Mouse (Mus musculus) induced T-regulatory cell, adult 2 months (primary cell): ENCODE results near the gene Draxin.
A peak's percentile ranks its signal among the peaks of the same experiment; 100 is the strongest.

ENCODE experiments used
- DNase-seq: peaks from one replicate; pipeline ENCODE4 v3.0.0-alpha.2; 2012; ENCODE audit warnings: low read depth

Draxin gene

DNA sequence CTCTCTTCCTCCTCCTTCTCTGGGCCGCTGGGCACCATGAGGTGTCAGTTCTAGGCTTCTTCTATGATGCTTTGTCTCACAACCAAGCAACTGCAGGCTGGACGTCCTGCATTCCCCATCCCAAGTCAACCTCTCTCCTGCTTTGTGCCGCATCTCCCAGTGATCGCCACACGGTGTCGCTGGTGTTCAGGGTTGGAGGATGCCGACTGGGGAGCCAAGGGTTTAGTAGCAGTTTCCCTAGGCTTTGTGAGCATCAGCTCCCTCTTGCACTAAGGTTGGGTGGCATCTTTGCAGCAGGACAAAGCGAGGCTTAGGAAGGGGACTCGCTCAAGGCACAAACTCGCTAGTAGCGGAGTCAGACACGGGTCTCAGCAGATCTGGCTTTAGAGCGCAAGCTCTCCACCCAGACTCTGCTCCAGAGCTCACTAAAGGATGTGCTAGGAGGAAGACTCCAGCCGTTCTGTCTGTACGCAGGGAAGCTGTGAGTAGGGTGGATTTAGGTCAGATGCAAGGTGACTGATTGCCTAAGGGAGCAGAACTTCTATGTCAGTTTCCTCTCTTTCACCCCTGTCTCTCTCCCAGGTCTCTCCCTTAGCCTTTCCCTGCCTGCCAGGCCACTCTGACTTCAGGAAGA is 15.6 kb downstream of the Draxin start:
- peak; percentile 87 for DNase-seq

DNA sequence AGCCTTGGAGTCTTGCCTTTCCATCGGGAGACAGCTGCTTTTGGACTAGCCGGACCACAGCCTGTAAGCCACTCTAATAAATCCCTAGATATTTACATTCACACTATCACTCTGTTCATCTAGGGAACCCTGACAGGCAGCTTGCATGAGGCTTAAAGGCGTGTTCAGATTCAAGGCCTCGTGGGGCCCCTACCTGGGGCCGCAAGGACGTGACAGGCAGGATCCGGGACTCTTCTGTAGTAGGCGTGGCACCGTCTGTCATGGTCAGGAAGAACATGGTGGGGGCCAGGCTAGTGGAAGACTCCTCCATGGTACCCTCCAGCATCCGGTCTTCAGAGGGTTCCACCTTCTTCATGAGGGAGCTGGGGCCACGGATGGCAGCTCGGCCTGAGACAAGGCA is 18.0 kb downstream of the Draxin start:
- DNase-seq: no peak

DNA sequence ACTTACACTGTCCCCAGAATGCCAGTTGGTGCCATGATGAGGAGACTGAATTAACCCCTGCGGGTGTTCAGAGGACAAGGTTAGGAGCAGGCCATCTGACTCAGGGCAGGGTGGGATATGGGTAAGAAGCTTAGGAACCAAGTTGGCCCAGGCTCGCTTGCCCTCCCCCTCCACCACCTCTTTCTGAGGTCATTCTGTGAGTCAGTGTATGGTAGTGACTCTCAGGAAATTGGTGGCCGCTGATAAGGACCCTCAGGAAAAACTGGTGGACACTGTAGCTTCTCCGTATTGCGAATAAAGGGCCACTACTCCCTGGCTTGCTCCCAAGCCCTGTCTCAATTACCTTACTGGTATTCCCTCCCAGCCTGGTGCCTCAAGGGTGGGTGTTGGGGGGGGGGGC is 21.3 kb downstream of the Draxin start:
- DNase-seq: no peak

DNA sequence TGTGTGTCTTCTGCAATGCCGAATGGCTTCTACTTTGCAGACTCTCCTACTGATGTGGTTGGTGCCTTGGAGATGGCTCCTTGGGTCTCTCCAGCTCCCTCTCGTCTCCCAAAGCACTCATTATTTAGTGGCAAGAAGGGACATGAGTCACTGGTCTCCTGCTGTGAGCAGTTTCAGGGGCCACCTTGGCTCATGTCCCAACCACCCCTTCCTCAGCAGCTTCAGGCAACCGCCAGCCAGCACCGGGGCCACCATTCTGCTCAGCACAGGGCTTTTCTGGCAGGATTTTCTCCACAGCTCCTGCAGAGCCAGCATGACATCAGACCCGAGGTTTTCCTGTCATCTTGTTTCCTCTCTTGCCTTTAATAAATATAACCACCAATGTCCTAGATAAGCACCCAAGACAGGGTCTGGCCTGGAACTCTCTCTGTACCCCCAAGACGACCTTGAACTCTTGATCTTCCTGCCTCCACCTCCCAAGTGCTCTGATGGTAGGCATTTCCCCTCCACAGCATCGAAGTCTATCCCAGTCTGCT is 21.9 kb downstream of the Draxin start:
- DNase-seq: no peak

DNA sequence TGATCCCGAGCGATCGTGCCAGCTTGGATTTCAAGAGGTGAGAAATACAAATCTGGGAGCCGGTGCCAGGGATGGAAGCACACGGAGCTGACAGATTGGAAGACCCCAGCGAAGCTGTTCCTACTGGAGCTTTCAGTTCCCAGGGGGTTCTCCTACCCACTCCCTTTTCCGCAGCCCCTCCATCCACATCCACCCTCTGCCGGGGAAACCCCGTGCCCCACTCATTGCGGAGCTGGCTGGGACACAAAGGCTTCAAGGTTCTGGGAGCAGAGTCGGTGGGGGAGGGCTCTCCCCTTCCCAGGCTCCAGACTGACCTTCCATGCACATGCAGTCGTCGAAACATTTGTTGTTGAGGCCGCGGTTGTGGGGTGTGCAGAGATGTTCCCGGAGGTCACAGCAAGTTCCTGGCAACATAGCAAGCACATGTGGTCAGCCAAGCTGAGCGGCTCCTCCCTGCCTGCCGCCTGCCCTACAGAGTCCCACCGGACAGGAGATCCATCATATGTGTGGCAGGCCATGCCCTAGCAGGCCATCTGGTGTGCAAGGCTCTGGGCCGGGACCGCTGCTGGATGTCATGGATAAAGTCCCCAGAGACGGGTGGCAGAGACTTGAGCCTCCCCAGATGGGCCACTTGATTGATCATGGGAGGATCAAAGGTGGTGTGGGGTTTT is 22.7 kb downstream of the Draxin start:
- no peak for DNase-seq

DNA sequence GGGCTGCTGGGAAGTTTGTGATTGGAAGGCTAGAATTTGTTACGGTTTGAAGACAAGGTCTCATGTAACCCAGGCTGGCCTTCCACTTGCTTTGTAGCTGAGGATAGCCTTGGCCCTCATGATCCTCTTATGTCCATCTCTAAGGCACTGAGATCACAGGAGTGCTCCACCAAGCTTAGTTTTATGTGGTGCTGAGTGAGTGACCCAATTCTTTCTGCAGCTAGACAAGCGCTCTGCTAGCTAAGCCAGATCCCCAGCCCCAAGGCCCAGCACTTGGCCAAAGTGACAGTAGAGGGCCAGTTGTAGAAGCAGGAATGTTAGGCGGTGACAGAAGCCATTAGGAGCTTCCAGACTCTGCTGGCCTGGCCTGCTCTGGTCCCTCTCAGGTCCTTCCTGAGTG is 26.4 kb downstream of the Draxin start:
- no peak for DNase-seq

DNA sequence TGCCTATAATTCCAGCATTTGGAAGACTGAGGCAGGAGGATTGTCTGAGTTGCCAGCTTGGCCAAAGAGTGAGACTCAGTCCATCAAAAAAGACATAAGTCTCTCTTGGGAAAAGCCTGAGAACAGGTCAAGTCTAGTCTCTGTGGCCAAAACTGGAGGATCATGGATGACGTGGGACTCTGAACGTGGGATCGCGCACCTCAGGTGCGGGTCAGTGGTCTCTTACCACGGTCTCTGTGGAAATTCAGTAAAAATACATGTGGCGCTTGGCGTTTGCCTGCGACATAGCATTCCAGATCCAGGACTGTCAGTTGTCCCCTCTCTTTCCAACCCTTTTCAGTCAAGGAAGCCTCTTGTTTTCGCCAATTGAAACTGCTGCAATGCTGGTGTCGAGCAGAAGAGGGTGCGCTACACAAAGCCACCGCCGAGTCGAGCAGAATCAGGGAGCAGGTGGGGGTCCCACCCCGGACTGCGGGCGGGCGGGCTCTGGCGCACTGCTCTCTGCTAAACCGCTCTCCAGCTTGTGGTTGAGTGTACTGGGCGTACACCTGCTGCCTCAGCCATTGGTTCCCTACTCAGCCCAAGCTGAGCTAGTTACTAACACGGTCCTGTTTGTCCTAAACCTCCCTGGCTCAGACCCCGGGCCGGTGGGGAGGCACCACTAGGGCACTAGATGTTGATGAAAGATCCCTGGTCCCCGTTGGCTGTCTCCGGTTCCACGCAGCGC is 28.5 kb downstream of the Draxin start:
- peak; percentile 21 for DNase-seq

DNA sequence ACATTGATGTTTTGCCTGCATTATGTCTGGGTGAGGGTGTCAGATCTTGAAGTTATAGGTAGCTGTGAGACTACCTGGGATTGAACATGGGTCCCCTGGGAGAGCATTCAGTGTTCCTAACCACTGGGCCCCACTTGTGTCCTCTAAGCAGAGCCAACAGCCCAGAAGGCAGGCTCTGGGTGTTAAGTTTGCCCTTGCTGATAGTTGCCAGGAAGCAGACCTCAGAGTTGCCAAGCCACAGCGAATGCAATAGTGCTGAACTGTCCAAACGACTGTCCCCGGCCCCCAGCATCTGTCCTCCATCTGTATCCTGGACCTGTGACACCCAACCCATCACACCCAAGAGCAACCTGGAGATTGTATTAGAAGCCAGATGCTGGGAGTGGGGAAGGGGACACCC is 31.8 kb downstream of the Draxin start:
- DNase-seq: no peak

DNA sequence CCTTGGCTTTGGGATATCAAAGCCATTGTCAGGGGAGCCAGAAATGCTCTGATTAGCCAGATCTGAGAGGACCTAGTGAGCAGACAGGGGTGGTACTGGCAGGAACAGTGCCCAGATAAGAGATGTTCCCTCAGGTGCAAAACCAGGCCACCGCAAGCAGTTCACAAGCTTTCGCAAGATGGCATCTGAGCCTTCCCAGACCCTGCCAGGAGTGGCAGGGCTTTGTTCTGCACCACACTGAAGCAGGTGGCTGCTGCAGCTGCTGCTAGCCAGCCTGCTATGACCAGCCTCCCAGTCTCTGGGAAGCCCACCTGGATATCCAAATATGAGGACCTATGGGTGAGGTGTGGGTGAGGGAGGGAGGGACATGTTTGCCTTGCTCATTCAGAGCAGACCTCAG is 32.6 kb downstream of the Draxin start:
- no peak for DNase-seq

DNA sequence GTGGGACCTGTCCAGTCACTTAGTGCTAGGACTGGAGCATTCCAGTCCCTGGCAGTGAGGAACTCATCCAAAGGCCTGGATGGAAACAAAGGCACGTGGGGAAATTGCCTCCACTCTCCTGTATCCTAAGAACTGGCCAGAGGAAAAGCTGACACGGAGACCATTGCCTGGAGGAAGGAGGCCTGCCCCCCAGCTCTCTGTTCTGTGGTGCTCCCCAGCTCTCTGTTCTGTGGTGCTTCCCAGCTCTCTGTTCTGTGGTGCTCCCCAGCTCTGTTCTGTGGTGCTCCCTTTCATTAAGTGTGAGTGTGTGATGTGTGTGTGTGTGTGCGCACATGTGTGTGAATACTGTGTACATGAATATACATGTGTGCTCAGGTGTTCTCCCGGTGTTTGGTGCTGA is 35.4 kb downstream of the Draxin start:
- no peak for DNase-seq

DNA sequence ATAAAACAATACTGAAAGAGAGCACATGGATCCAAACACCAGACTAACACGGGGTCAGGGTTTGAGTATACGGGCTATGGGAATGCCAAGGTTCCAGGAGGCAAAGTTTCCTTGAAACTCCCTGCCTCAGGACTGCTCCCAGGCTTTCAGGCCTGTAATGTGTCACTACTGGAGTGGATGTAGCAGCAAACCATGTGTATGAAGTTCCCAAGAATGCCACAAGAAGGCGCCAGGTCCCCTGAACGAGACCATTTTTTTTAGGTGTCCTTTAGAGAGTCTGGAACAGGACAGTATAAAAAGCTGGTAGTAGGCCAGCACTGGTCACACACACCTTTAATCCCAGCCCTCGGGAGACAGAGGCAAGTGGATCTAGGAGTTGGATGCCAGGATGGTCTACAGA is 36.3 kb downstream of the Draxin start:
- DNase-seq: no peak

DNA sequence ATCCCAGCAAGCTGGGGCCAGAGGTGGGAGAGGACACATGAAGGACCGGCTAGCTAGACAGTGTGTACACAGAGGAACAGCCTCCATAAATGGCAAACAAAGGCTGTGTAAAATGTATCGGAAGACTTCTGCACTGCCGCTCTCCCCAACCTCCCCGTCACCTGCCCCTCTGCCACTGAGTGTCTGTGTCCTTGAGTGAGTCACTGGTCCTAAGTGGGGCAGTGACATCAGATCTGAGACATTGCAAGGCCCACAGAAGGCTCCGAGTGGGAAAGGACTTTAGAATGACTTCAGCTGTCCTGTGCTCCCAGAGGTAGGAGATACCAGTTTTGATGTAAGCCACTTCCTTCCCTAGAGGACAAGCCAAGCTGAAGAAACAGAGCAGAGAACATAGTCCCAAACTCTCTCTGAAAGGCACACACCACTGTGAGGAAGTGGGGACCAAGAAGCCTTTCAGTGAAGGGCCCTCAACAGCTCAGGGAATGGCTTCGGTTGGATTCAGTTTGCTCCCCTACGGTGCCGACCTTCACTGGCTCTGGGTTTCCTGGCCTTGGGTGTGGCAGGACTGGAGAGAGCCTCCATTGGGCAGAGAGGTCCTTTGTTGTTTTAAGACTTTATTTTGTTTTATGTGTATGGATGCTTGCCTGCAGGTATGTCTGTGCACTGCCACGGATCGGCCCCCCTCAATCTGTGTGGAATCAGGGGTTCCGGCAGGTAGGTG is 37.8 kb downstream of the Draxin start:
- no peak for DNase-seq

DNA sequence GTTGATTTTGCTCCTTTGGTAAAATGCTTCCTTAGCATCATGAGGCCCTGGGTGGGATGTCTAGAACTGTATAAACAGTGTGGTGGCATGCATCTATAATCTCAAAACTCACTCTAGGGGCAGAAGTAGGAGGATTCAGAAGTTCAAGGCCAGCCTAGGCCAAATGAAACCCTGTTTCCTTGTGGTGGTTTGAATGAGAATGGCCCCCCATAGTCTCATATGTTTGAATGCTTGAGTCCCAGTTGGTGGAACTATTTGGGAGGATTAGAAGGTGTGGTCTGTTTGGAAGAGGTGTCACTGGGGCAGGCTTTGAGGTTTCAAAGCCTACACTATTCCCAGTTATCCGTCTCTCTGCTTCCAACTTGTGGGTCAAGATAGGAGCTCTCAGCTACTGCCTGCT is 39.3 kb downstream of the Draxin start:
- DNase-seq: no peak

DNA sequence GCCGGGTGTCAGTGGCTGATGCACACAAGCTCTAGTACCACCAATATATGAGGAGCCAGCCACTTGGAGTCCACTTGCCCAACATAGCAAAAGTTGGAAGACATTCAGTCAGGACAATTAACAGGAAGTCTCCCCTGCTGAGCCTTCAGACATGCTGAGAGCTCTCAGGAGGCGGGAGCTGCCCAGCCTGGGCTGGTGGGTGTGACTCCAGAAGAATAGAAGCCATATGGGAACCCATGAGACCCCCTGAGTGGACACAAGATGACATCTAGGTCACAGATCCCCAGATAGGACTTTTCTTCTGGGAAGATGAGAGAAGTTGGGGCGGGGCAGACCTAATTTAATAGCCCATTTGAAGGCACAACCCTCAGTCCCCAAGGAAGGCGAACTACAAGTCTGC is 41.3 kb downstream of the Draxin start:
- no peak for DNase-seq

DNA sequence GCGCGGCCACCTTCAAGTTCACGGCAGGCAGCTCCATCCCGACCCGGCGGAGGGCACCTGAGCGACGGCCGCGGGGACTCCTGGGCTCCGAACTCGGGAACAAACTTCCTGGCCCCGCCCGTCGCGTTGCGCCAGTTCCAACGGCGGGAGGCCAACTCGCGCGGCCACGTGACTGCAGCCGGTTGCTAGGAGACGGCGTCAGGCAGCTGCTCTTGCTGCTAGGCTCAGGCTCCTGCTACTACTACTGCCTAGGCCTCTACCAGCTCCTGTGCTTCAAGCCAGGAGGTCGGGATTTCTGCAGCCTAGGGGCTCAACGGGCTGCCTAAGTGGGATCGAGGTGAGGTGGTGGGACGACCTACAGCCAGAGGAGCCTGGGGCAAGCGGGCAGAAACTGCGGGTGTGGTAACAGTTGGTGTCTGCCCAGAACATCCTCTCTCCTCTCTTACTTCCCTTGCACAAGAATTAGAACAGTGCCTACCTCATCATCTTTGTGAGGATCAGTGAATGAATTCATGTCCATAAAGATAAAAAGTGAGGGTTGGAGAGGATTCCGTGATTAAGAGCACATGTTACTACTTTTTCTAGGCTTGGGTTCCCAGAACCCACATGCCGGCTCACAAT is 42.5 kb downstream of the Draxin start, which contains the start of gene Agtrap:
Agtrap (minus strand) TSS at position 125 of the 621 bp plus-strand sequence.
- DNase-seq: peak; percentile 91

DNA sequence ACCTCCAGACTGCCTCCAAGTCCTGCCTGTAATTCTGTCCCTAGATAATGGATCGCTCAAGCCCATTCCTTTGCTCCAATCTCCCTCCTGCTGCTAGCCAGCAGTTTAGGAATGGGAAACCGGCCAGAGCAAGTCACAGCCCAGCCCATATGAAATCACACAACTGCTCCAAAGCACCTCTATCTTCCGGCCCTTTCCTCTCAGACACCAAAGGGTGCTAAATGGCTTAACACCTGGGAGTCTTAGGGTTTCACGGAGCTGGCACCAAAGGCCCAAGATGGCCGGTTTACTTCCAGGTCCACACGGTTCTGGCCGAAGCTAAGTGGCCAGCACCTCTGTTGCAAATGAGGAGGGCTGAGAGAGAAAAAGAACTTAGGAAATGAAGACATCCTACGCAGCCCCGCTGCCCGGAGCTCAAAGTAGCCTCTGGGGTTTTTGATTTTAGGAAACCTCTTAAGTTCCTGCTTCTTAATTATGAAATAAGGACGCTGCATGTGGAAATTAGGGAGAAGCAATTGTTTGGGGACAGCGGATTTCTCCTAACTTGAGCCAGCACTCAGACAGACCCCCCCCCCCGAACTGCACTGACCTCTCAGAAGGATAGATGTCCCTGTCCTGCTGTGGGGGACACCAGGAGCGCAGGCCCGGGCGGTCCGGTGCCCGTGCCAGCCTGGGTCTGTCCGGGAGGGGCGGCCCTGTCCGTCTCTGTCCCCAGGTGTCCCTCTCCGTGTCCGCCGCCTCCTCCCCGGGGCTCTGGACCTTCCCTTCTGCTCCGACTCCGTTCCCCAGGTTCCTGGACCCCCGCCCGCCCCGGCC is 43.2 kb downstream of the Draxin start:
- DNase-seq: peak; percentile 32

DNA sequence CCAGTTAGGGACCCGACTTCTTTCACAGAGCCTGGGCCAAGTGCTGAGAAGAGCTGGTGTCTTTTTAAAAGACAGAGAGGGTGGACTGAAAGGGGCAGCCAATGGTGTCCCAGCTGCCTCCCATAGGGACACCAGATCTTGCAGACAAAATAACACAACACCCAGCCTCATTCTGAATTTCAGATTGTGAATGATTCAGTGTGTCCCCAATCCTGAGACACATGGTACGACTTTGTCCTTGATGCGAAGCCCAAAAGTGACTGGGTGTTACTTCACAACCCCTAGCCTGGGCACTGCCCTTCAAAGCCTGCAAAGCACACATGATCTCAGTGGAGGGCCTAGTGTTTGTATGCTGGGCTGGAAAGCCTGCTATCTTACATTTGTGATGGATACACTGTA is 44.6 kb downstream of the Draxin start:
- no peak for DNase-seq

DNA sequence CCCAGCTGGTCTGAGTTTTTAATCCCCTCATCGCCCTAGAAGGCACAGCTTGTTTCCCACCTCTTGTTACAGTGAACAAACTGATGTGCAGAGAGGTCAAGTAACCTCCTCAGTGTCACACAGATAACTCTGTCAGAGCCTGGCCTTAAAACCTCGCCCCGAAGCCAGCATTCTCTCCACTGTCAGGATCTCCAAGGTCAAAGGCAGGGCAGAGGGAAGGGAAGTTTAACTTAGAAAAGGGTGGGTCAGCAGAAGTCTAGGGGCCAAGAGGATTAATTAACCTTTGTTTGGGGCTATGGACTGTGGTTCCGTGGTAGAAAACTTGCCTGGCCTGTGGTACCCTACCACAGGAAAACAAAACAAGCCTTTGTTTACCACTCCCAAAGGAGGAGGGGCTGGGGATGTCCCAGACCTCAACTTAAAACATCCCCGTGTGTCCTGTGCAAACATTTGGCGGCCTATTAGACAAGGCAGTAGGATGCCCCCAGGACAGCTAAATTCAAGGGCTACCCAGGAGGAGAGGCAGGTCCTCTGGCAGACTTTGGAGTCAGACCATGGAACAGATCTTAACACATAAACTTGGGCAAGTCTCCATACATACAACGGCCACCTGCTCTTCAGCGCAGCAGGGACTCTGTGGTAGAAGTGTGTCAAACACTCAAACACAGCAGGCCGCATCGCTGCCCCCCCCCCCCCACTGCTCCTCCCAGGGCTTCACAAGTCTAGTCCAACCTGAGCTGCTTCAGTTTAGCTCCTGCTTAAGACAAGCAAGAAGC is 45.2 kb downstream of the Draxin start:
- no peak for DNase-seq

DNA sequence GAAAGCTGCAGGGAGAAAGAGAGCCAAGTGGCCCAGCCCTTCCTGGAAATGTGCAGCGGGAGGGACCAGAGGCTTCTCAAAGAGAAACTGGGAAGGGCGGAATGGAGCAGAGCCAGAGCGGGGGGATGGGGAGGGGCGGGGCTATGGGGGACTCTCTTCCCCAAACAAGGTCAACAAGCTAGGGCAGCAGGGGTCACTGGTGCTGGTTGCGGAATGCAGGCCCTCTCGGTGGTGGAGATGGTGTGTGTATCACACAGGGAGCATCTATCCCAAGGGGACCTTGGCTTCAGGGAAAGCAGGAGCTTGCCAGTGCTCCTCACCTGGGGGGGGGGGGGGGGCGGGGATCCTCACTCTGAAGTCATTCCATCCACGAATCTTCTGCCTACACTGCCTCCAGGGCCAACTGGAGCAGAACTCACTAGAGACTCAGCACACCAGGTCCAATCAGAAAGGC is 46.2 kb downstream of the Draxin start:
- no peak for DNase-seq
